Mouse (Mus musculus) telencephalon, adult 2 months (tissue): ENCODE measurements around the gene Chrna5.
"Not testable (repeated sequence)": the region's sequence is repeated elsewhere in the genome, so short reads cannot be mapped to it uniquely, and the experiment has no call there.

Experiments
- DNase-seq: peaks from one replicate; pipeline ENCODE4 v3.0.0-alpha.2; 2011; ENCODE audit warnings: low read depth, low spot score

The Chrna5 gene

DNA sequence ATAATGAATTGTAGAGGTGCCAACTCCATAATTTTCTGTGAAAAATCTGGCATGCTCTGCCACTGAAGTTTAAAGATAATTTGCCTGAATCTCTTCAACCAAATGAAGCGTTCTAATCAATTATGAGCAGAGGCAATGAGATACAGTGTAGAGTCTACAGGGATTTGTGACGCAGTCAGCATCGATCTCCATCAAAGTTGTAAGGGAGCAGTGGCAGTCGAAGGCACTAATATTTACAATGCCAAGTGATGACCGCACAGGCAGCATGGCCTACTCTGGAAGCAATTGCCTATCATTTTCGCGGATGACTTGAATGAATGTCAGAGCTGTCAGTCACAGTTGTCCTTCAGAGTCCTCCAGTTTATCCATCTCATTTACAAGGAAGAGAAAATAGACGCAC is at the start of gene Chrna5:
Gene Chrna5 (plus strand): TSS at position 207 of the 400 bp plus-strand sequence.
- DNase-seq = no peak

DNA sequence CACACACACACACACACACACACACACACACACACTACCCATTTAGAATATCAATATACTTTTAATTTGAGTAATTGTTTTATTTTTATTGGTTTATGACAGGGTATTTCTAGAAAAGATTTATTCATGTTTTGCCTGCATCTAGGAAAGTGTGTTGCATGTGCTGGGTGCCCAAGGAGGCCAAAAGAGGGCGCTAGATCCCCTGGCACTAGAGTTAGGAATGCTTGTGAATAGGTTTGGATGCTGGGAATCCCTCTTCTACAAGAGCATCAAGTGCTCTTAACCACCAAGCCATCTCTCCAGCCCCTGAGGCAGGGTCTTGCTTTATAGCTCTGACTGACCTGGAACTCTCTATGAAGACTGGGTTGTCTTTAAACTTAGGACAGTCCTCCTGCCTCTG is 48.9 kb upstream of the Chrna5 start:
- no peak for DNase-seq

DNA sequence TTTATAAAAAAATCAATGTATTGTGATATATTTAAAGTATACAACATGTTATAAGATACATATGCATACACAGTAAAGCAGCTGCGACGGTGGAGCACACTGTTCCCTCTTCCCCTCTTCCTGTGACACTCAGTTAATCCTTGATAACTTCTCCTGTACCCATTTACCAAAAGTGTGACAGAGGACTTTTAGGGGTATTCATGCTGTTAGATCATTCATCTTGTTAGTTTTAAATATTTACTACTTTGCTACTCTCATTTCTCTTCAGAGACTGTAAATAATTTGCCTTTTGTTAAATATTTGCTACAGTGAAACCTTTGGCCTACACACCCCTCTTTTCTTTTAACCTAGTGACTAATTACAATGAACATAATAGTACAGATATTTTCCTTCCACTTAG is 48.3 kb upstream of the Chrna5 start:
- DNase-seq = no peak

DNA sequence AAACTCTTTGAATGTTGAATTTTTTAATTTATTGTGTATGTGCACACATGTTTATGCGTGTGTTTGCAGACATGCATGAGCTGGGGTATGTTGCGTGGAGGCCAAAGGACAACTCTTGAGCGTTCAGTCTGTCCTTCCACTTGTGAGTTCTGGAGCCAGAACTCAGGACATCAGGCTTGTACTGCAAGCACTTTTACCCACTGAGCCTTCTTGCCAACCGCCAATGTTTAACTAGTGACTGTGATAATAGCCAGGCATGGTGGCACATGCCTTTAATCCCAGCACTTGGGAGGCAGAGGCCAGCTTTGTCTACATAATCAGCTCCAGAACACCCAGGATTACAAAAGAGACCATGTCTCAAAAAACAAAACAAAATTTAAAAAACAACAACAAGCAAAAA is 38.6 kb upstream of the Chrna5 start:
- DNase-seq = no peak

DNA sequence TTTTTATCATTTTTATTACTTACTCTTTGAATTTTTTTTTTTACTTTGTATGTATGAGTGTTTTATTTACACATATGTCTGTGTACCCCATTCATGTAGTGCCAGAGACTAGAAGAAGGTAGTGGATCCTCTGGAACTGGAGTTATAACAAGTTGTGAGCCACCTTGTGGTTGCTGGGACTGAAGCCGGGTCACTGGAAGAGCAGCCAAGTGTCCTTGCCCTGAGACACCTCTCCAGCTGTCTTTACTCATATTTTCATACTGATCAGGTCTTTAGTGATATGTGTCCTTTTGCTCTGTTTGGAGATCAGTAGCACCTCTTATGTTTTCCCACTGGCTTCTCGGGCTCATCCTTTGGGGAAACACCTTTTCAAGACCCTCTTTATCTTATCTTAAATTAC is 36.2 kb upstream of the Chrna5 start:
- DNase-seq = no peak

DNA sequence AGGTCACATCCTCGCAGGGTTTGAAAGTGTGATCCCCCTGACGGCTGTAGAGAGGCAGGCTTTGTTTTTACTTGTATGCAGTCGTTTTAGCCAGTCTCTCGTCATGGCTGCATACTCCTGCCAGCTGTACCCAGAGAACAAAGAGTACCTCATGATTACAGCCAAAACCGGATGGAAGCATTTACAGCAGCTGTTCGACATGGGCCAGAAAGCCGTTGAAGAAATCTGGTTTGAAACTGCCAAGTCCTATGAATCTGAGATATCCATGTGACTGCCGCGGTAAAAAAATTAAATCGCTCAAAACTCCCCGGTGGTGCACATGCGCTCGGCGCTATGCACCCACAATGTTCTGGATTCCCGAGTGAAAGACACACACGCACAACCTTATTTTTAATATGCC is 34.4 kb upstream of the Chrna5 start:
- no peak for DNase-seq

DNA sequence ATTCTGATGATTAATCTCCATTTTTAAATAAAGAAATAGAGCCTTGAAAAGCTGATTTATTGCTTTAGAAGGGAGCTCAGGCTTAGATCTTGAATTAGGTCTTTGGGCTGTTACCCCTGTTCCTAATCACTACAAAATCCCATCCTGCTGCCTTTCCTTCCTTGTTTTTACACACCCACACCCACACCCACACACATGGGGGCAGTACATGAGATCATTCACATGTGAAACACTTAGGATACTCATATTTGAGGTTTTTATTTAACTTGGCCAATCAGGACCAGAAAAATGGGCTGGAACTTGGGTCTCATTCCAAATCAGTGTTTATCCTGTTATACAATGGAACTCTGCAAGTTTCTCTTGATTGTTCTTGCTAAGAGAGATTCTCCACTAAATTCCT is 31.2 kb upstream of the Chrna5 start:
- DNase-seq = no peak

DNA sequence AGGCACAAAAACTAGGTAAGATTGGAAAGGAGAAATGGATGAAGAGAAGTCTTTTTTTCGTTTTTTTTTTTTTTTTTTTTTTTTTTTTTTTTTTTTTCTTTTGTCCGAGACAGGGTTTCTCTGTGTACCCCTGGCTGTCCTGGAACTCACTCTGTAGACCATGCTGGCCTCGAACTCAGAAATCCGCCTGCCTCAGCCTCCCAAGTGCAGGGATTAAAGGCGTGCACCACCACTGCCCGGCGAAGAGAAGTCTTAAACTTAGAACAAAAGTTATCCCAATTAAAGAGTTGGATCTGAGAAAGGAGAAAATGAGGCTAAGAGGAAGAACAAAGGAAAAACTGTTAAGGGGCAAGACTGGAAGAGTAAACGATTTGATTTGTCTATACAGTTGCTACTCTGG is 30.5 kb upstream of the Chrna5 start:
- not testable (repeated sequence) for DNase-seq

DNA sequence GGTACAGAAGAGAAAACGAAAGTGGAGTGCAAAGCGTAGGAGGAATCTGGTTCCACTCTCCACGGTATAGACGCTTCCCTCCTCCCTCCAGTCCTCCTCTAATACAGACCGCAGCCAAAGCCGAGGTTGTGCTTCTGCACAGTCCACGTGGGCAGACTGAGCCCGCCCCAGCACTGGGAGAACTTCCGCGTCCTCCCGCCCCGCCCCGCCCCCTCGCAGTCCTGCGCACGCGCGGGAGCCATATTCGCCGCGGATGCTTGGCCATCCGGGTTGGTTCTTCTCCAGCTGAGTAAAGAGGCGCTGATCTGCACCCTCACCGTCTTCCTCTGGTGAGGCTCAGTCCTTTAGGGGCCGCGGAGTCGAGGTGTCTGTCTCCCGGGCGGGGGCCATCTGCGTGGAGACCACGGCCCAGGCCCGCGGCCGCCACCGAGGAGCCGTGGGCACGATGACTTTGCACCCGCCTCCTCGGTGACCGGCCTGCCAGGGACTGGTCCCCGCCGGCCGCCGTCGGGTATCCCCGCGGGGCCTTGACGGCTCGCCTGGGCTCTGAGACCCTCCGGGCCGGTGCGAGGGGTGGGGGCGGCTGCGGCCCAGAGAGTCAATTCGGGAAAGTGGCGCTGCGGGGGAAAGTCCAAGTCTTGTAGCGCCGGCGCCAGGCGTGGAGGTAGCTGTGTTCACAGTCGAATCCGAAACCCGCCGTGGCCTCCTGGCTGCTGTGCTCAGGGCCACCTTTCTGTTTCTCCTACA is 29.9 kb upstream of the Chrna5 start, which contains the start of the genes Psma4 and AY074887:
Gene Psma4 (plus strand): TSS at position 216 of the 747 bp plus-strand sequence.
Gene AY074887 (minus strand): TSS at position 424 of the 747 bp plus-strand sequence.
- peak; percentile 83 for DNase-seq

DNA sequence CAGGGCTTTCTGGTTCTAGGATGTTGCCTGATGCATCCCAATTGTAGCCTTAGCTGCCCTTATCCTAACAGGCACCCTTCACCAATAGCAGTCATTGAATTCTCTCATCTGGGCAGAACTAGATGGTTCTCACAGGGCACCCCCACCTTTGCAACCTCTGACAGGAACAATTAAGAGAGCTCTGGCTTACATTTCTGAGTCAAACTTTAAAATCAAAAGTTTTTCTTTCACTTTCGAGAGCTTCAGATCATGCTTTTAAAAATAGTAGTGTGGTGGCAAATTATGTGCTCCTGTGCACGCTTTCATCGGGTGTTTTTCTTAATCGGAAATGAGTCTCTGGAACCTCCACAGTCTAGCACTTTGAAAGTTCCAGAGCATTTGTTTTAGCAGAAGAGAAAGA is 19.6 kb upstream of the Chrna5 start:
- DNase-seq = no peak

DNA sequence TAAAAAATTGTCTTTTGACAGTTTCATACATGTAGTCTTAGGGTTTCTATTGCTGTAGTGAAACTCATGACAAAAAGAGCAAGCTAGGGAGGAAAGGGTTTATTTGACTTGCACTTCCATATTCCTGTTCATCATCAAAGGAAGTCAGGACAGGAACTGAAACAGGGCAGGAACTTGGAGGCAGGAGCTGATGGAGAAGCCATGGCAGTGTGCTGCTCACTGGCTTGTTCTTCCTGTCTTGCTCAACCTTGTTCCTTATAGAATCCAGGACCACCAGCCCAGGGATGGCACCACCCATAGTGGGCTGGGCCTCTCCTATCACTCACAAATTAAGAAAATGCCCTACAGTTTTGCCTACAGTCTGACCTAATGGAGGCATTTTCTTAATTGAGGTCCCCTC is 17.0 kb upstream of the Chrna5 start:
- DNase-seq = no peak

DNA sequence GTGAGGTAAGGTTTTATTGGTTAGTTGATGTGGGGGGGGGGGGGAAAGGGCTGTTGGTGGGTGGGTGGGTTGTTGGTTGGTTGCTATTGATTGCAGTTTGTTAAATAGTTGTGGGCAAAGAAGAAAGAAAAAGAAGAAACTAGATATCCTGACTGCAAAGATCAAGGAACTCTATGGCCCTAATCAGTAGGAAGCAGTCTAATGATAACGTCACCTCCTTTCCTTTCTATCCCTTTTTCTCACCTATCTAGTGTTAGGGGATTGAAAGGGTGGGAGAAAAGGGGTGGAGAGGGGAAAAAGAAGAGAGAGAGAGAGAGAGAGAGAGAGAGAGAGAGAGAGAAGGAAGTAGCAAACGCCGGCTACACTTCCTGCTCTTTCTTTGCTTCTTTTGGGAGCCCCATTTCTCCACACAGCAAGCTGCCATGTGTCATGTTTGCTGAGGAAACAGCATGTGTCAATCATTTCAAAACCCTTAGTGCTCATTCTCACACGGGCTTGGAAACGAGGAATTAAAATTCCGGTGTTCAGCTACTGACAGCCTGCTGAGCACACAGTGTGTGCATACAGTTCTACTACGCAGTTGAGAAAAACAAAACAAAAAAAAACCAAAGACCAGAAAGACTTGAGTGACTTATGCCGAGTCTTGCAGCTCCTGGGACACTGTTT is 10.6 kb upstream of the Chrna5 start:
- no peak for DNase-seq

DNA sequence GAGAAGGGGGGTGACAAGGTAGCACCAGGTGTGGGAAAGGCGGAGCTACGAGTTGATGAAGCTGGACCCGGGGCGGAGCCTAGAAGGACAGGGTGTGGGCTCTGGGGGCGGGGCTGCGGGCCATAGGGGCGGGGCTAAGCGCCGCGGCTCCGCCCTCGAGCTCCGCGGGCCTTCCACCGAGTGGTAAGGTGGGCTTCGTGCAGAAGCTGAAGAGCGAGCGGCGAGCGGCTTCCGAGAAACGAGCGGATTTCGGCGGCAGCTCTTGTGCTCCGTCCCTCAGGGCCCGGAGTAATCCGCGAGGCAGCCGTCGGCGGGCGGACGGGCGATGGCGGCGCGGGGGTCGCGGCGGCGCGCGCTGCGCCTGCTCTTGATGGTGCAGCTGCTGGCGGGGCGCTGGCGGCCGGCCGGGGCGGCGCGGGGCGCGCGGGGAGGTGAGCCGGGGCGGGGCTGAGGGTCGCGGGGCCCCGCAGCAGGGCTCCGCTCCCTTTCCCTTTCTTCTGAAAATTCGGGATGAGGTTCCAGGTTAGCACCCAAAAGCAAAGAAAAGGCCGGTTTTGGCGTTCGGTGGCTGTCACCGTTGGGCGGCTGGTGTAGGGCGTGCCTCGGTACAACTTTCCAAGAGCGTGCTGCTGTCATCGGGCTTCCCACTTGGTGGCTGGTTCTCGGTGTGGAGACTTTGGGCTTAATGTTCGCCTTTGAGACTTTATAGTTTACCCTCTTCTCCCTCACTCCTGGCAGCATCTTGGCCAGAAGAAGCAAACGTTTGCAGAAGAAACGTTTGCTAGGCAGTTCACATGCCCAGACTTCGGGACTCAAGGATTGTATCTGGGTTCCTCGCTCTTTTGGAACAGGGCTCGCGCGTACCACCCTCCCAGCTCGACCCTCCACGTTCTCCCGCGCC is 861 bp downstream of the Chrna5 start:
- no peak for DNase-seq

DNA sequence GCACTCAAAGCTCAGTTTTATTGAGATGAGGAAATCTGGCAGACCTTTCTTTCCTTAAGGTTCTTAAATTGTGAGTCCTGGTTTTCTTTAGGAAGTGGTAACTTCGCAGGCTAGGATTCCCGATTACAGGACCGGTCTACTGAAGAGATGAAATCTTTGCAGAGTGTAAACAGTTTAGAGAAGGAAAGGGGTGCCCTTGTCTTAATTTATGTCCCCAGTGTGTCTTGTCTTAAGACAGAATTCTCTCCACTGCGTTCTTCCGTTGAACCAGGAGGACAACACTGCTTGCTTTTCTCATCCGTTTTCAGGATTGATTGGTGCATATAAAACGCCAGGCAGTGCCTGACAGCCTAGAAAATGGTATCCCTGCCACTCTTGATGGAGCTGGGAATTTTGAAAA is 1.7 kb downstream of the Chrna5 start:
- no peak for DNase-seq

DNA sequence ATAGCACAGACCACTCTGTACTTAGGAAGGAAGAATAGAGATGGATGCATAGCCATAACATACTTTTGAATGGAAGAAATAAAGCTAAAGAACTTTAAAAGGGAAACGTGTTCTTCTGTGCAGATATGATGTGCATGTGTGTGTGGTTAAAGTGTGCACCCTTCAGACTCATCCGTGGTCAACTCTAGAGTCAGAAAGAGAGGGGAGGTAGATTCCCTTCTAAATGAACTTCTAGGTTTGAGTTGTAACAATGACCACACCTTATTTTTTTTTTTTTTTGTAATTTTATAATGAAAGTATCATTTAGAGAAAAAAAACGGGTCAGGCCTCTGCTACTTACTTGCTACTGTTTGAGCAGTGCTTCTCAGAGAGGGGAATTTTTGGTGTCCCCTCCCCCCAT is 9.7 kb downstream of the Chrna5 start:
- DNase-seq = no peak

DNA sequence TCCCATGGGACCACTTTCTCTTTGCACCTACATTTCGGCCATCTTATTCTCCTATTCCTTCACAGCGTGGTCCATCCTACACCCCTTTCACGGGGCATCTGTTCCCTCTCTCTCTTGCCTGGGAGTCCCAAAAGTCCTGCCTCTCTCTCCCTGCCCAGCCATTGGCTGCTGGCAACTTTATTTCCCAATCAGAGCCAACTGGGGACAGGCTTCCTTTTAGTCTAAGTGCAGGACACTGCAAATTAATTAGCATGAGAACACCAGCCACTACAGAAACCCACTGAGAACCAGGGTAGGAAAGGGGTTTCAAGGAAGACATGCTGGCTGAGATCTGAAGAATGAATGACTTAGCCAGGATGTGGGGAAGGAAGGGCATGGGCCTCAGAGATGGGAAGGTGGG is 13.7 kb downstream of the Chrna5 start:
- DNase-seq = no peak

DNA sequence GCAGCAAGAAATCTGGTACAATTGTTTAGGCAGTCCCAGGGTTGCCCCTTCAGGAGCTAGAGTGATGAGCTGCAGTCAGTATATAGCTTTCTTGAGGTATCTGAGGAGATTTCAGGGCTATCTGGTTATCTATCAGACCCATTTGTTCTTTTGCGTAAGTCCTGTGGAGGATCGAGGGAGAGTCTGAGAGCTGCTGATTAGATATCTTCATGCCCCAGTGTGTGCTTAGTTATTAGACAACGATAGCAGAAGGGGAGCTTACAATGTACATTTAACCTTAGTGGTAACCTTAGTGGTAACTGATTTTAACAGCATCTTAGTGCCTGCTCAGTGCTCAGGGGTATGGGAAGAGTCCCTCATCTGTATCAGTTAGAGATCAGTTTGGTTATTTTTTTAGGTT is 15.0 kb downstream of the Chrna5 start:
- no peak for DNase-seq

DNA sequence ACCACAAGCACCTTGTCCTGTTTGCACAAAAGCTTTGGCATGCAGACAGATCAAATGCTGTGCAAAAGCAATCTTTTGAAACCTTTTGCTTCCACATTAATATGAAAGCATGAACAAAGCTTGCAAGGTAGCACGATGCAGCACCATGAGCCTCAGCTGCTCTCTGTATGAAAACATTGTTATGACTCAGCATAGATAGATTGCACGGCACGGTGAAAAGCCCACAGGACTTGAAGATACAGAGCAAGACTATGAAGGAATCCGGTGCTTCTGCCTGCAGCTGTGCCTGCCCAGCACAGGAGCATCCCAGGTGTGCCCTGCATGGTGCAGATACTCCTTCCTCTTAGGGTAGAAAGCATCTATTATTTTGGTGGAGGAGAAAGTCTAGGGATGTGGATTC is 22.9 kb downstream of the Chrna5 start:
- DNase-seq = no peak

DNA sequence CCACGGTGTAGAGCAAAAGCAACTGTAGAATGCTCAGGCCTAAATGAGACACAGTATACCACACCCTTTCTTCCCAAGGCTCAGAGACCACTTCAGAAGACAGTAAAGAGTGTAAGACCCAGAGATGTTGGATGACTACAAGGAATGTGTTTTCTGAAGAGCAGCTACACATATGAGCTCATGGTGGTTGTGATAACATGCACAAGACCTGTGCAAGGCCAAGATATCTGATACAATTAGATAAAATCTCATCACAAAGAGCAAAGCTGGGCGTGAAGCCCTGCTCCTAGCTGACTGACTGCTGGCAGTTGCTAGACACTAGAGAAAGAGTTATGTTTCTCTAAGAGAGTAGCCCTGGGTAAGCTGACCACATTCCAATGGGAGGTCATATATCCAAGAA is 29.0 kb downstream of the Chrna5 start:
- DNase-seq = no peak

DNA sequence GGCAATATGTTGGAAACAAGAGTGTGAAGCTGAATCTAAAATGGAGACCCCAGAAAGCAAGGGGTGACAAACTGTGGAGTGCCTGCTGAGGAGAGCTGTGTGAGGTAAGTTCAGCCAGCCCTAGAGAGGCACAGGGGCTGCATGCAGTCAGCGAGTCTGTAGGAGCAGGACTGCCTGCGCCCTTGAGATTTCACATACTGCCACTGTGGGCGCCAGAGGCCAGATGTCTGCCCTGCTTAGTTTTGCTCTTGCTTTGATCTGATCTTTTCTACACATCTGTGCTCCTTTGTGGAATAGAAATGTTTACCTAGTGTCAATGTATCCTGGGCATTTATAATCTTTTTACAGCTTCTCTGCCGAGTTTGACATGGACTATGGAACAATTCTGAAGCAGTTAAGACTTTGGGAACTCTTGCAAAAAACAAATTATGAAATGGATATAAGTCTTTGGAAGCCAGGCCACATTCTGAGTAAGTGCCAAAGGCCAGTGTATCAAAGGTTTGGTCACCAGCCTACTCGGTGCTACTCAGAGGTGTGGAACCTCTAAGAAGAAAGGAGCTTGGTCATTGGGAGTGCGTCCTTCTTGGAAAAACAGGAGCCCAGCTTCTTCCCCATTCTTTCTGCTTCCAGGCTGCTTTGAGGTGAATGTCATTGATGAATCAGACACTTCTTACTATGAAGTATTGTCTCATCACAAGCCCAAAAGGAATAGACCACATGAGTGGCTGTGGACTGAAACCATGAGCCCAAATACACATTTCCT is 30.1 kb downstream of the Chrna5 start:
- no peak for DNase-seq

DNA sequence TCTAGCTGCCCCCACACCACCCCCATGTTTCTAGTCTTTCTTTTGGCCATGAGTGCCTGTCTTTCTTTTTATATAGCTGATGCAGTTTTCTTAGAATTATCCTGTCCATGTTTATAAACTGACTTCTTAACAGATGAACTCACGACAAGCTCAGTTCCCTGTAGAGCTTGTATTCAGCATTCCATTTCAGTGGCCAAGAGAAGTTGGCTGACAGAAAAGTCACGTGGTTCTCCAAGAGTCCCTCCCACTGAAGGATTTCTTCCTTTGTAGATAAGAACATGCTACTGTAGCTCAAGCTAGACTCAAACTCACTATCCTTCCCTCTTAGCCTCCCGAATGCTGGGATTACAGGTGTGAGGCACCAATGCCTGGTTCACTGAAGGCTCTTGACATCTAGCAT is 36.2 kb downstream of the Chrna5 start:
- no peak for DNase-seq

DNA sequence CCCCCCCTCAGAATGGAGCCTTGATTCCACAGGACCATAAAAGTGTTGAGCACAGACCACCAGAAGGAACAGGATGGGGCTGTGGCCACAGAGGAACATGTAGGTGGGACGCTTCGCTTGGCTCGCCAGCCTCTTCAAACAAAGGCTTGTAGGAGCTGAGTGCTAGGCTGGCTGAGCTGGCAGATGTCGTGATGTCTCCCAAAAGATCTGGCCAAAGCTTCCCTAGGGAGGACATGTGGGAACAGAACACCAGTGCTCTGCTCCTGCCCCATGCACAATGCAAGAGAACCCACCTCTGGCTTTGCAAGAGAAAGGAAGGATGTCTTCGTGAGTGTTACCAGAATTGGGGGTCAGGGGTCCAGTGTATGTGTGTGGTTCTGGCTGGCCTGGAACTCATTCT is 42.6 kb downstream of the Chrna5 start:
- DNase-seq = no peak
